Mouse (Mus musculus) bone marrow, adult 2 months (tissue): ENCODE results near the gene Ugt1a2.

Experiments used
- CTCF ChIP-seq: fragments of 200-500 bp; IDR thresholded peaks from 2 replicates; pipeline ENCODE4 v1.5.1; 2011; ENCODE audit warnings: low read length, control low read depth; ENCODE audit not compliant: control insufficient read depth, insufficient read depth
- POLR2A ChIP-seq: fragments of 200-500 bp; IDR thresholded peaks from 2 replicates; pipeline ENCODE4 v1.6.1; 2011; ENCODE audit warnings: low read depth, mild to moderate bottlenecking, control low read depth, low read length, borderline replicate concordance; ENCODE audit not compliant: control insufficient read depth

DNA sequence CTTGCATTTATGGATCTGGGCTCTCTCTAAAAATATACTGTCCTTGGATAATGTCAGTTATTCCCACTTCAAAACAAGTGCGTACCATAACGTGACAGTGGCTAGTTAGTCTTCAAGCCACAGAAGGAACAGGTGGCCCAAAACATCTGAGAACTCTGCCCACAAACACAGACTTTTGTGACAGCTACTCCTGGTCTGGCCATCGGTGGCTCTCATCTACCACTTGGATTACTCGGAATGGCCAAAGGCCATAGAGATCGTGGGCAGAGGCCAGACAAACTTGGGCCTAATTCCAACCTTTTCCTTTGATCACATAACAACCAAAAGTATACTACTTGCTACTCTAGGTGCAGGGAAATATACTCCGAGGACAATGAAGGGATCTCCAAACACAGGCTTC, 67.7 kb downstream of the Ugt1a2 start:
- TF ChIP-seq CTCF (no peak), POLR2A (no peak)
